Mouse (Mus musculus): Measurements from ENCODE around the gene Meltf.

- TF ChIP-seq CTCF (IDR thresholded peaks at IDR 0.05; ENCODE audit: control insufficient read depth, insufficient read depth, insufficient read length) (no peak), MYOD1 (IDR thresholded peaks at IDR 0.05; ENCODE audit: control insufficient read depth, insufficient read length, low read depth) (no peak), MAX (IDR thresholded peaks at IDR 0.05) (no peak), USF1 (IDR thresholded peaks at IDR 0.05; ENCODE audit: low read depth) (no peak), FOSL1 (IDR thresholded peaks at IDR 0.05; ENCODE audit: insufficient read depth, low read length, poor library complexity, severe bottlenecking) (no peak), CEBPB (IDR thresholded peaks at IDR 0.05; ENCODE audit: low read depth) (no peak)
These were observed 26.7 kb downstream of the Meltf start for GRCm38 (mm10) chr16:31905331-31905730.

All from C2C12 (cell line).